Mouse (Mus musculus): ENCODE data around the gene Gsg1. TPM values are rescaled to one million over a fixed set of nuclear protein-coding genes. Genes with fewer than 3 reads are reported as not detected.

Gene Gsg1
- polyA plus RNA-seq, 1 experiment from 2014 or later = 0.59 TPM

DNA sequence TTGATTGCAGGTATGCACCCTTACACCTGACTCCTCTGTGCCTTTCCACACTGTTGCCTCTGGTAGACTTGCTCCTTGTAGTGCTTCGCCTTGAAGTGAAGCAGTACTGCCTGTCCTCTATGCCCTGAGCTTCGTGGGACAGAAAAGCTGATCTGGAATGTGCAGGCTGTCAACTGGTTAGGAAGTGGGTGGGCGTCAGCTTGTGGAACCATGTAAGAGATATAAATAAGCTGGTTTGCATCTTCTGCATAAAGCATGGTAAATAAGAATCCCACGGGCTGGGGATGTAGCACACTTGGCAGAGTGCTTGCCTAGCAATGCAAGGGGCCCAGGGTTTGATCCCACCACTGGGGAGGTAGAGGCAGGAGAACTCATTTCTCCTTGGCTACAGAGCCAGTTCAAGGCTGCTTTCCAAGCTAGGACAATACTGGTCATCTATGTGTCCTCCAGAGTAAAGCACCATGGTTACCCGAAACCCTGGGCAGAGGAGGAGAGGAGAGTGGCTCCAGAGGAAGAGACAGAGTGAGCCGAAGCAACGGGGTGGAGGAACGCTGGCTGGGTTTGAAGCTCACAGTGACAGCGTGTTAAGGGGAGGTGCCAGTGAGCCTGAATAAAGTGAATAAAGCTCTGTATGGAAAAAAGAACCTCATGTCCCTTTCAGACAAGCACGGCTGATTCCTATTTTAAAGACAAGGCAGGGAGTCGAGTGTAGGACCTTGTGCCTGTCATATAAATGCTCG, 21.5 kb downstream of the Gsg1 start:
- Histone ChIP-seq H3K4me3 (replicated peaks) (no peak overlapping the region), H3K4me2 (no peak overlapping the region), H3K9me3 (replicated peaks) (no peaks in the 10 kb centered on the region), H3K4me1 (no peaks in the 10 kb centered on the region), H3K9ac (replicated peaks) (no peak overlapping the region), H3K27me3 (replicated peaks) (no peaks in the 10 kb centered on the region), H3K27ac (replicated peaks) (no peak overlapping the region), H3K36me3 (peaks cover 82% of the 10 kb centered on the region)
- 61% methylated on average over 12 of the region's 12 CpGs for WGBS
- ATAC-seq (ENCODE audit: low FRiP score) = no peak

- Histone ChIP-seq H3K27ac (replicated peaks) (no peak overlapping the region), H3K9ac (replicated peaks) (no peak overlapping the region), H3K27me3 (replicated peaks) (no peaks in the 10 kb centered on the region), H3K4me3 (replicated peaks) (no peak overlapping the region), H3K4me2 (no peak overlapping the region), H3K36me3 (peaks cover 79% of the 10 kb centered on the region), H3K4me1 (no peaks in the 10 kb centered on the region), H3K9me3 (replicated peaks) (no peaks in the 10 kb centered on the region)
- no peak for ATAC-seq (ENCODE audit: low FRiP score)
- 81% methylated on average over 6 of the region's 6 CpGs for WGBS
These were observed 23.6 kb downstream of the Gsg1 start for GRCm38 (mm10) chr6:135230586-135230985.

DNA sequence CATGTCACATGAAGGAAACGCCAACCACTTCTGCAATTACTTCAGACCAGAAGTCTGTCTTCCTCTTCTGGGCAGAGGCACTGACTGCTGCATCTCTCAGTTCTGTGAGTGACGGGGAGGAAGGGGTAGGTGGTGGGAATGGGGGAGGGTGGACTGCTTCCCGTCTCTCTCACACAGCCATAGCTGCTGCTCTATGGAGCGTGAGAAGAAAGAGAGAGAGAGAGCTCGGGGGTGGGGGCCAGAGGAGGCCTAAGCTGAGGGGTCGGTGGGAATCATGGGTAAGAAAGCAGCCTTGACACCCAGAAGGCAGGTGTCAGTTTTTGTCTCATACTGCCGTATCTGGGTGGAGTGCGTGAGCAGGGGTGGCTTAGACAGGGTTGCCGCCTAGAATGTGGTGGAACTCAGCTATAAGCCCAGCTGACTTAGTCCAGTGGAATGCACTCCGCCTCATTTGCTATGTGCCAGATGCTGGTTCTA, 25.6 kb downstream of the Gsg1 start:
- Histone ChIP-seq H3K9ac (replicated peaks) (no peak overlapping the region), H3K4me3 (replicated peaks) (no peak overlapping the region), H3K27ac (replicated peaks) (no peak overlapping the region), H3K9me3 (replicated peaks) (no peaks in the 10 kb centered on the region), H3K4me1 (peaks cover 6% of the 10 kb centered on the region), H3K4me2 (no peak overlapping the region), H3K27me3 (replicated peaks) (no peaks in the 10 kb centered on the region), H3K36me3 (peaks cover 61% of the 10 kb centered on the region)
- 52% methylated on average over 10 of the region's 10 CpGs for WGBS
- no peak for ATAC-seq (ENCODE audit: low FRiP score)

DNA sequence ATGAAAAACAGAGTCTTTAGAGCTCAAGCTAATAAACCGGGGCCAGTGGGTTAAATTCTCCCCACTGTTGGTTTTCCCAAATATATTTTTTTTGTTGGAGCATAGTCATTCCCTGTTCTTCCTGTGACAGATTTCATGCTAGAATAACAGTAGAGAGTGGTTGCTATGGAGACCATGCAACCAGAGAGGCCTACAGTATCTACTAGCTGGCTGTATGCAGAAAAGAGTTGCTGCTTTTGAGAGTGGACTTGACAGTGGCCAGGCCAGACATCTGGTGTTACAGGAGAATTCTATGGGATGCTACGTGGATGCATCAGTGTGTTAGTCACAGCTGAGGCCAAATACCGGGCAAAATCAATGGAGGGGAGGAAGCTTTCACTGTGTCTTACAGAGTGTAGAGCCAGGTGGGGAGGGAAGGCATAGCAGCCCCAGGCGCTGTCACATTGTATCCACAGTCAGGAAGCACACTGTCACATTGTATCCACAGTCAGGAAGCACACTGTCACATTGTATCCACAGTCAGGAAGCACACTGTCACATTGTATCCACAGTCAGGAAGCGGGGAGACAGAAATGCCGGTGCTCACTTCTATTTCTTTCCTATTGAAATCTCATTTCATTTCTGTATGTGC, 30.2 kb downstream of the Gsg1 start:
- ATAC-seq (ENCODE audit: low FRiP score) = peak; percentile 74
- peaks cover 45% of the 10 kb centered on the region for H3K36me3 ChIP-seq
- peak overlapping the region; percentile 49; the same call in 1 of the 2 replicates for H3K27ac ChIP-seq (replicated peaks)
- no peak overlapping the region for H3K9ac ChIP-seq (replicated peaks)
- H3K4me2 ChIP-seq = no peak overlapping the region
- H3K4me3 ChIP-seq (replicated peaks) = no peak overlapping the region
- no peaks in the 10 kb centered on the region for H3K9me3 ChIP-seq (replicated peaks)
- no peaks in the 10 kb centered on the region for H3K27me3 ChIP-seq (replicated peaks)
- 60% methylated on average over 6 of the region's 6 CpGs for WGBS
- H3K4me1 ChIP-seq = peaks cover 8% of the 10 kb centered on the region

- peaks cover 50% of the 10 kb centered on the region for H3K36me3 ChIP-seq
- peaks cover 16% of the 10 kb centered on the region for H3K4me1 ChIP-seq
- H3K9me3 ChIP-seq (replicated peaks) = no peaks in the 10 kb centered on the region
- H3K27me3 ChIP-seq (replicated peaks) = no peaks in the 10 kb centered on the region
- ATAC-seq (ENCODE audit: low FRiP score) = no peak
- H3K27ac ChIP-seq (replicated peaks) = no peak overlapping the region
- no peak overlapping the region for H3K4me2 ChIP-seq
- WGBS = 89% methylated on average over 5 of the region's 5 CpGs
- no peak overlapping the region for H3K4me3 ChIP-seq (replicated peaks)
- H3K9ac ChIP-seq (replicated peaks) = no peak overlapping the region
These were observed 34.2 kb downstream of the Gsg1 start for GRCm38 (mm10) chr6:135219916-135220315.

GRCm38 (mm10) chr6:135218330-135218729, 35.8 kb downstream of the Gsg1 start:
- Histone ChIP-seq H3K4me3 (replicated peaks) (no peak overlapping the region), H3K27me3 (replicated peaks) (no peaks in the 10 kb centered on the region), H3K27ac (replicated peaks) (no peak overlapping the region), H3K4me2 (no peak overlapping the region), H3K36me3 (peaks cover 64% of the 10 kb centered on the region), H3K9me3 (replicated peaks) (no peaks in the 10 kb centered on the region), H3K9ac (replicated peaks) (no peak overlapping the region), H3K4me1 (peaks cover 8% of the 10 kb centered on the region; the same call in 1 of the 2 replicates)
- ATAC-seq (ENCODE audit: low FRiP score) = no peak
- WGBS = 69% methylated on average over 8 of the region's 8 CpGs

DNA sequence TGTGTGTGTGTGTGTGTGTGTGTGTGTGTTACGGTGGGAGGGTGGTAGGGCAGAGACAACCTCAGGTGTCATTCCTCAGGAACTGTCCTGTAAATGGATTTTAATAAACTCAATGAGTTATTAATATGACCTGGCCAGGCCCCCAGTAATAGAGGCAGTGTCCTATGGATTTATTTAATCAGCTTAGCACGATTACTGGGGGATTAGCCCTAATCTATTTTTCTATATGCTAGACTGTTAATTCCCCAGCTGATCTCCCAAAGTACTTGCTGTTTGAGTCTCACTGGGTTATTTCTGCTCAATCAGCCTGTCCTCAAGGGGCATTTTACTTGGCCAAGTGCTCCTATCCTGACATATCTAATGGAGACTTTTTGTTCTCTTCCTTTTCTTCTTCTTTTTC, 41.5 kb downstream of the Gsg1 start:
- Histone ChIP-seq H3K36me3 (peaks cover 56% of the 10 kb centered on the region), H3K9me3 (replicated peaks) (no peaks in the 10 kb centered on the region), H3K27me3 (replicated peaks) (no peaks in the 10 kb centered on the region), H3K4me2 (no peak overlapping the region), H3K4me3 (replicated peaks) (no peak overlapping the region), H3K9ac (replicated peaks) (no peak overlapping the region), H3K4me1 (no peaks in the 10 kb centered on the region), H3K27ac (replicated peaks) (no peak overlapping the region)
- ATAC-seq (ENCODE audit: low FRiP score) = no peak
- 76% methylated on average over 1 of the region's 2 CpGs for WGBS

DNA sequence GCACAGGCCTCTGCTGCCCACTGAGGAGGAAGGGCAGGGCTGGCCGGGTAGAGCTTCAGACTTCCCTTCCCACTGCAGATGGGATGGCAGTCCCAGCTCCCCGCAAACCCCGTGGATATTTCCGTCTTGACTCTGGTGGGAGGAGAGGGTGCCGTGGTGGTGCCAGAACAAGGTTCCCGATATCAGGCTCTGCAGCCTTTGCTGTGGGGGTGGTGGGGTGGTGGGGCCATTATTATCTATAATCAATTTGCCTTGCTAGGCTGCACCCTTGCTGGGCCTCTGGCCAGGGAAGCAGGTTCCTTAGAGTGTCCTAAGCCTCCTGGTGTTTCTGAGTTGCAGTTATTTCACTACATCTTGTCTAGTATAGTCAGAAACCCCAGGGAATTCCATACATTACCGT, 43.0 kb downstream of the Gsg1 start:
- peaks cover 45% of the 10 kb centered on the region for H3K36me3 ChIP-seq
- 75% methylated on average over 7 of the region's 7 CpGs for WGBS

GRCm38 (mm10) chr6:135206909-135207308, 47.2 kb downstream of the Gsg1 start:
- Histone ChIP-seq H3K9me3 (replicated peaks) (no peaks in the 10 kb centered on the region), H3K27ac (replicated peaks) (0 out of 2 replicates have a peak overlapping the region, but pooled peaks have one; percentile 13), H3K4me1 (peaks cover 3% of the 10 kb centered on the region; the same call in 1 of the 2 replicates), H3K36me3 (peaks cover 18% of the 10 kb centered on the region), H3K4me3 (replicated peaks) (no peak overlapping the region), H3K9ac (replicated peaks) (no peak overlapping the region), H3K27me3 (replicated peaks) (no peaks in the 10 kb centered on the region), H3K4me2 (no peak overlapping the region)
- ATAC-seq (ENCODE audit: low FRiP score) = no peak
- WGBS = 29% methylated on average over 8 of the region's 8 CpGs

More for the DNA sequence above, 43.0 kb downstream of the Gsg1 start:
- Histone ChIP-seq H3K9me3 (replicated peaks) (no peaks in the 10 kb centered on the region), H3K9ac (replicated peaks) (no peak overlapping the region), H3K4me3 (replicated peaks) (no peak overlapping the region), H3K27me3 (replicated peaks) (no peaks in the 10 kb centered on the region), H3K4me1 (no peaks in the 10 kb centered on the region), H3K4me2 (no peak overlapping the region), H3K27ac (replicated peaks) (no peak overlapping the region)
- ATAC-seq (ENCODE audit: low FRiP score) = no peak

GRCm38 (mm10) chr6:135205802-135206201, 48.3 kb downstream of the Gsg1 start:
- WGBS = 85% methylated on average over 4 of the region's 4 CpGs
- H3K27me3 ChIP-seq (replicated peaks) = no peaks in the 10 kb centered on the region
- no peak overlapping the region for H3K9ac ChIP-seq (replicated peaks)
- no peak overlapping the region for H3K4me3 ChIP-seq (replicated peaks)
- peaks cover 6% of the 10 kb centered on the region for H3K4me1 ChIP-seq
- H3K36me3 ChIP-seq = peaks cover 13% of the 10 kb centered on the region; the same call in 1 of the 2 replicates
- no peak for ATAC-seq (ENCODE audit: low FRiP score)
- no peaks in the 10 kb centered on the region for H3K9me3 ChIP-seq (replicated peaks)
- no peak overlapping the region for H3K27ac ChIP-seq (replicated peaks)
- H3K4me2 ChIP-seq = no peak overlapping the region

- ATAC-seq (ENCODE audit: low FRiP score) = no peak
- Histone ChIP-seq H3K27ac (replicated peaks) (no peak overlapping the region), H3K4me1 (peaks cover 16% of the 10 kb centered on the region)
These were observed 49.3 kb downstream of the Gsg1 start for GRCm38 (mm10) chr6:135204869-135205268.

GRCm38 (mm10) chr6:135203737-135204136, 50.4 kb downstream of the Gsg1 start:
- no peaks in the 10 kb centered on the region for H3K9me3 ChIP-seq (replicated peaks)
- no peak overlapping the region for H3K4me3 ChIP-seq (replicated peaks)
- 75% methylated on average over 6 of the region's 6 CpGs for WGBS
- H3K4me2 ChIP-seq = no peak overlapping the region
- peak; percentile 60 for ATAC-seq (ENCODE audit: low FRiP score)
- no peaks in the 10 kb centered on the region for H3K27me3 ChIP-seq (replicated peaks)
- peaks cover 27% of the 10 kb centered on the region for H3K4me1 ChIP-seq
- no peak overlapping the region for H3K9ac ChIP-seq (replicated peaks)
- H3K27ac ChIP-seq (replicated peaks) = peak overlapping the region; percentile 56
- no peaks in the 10 kb centered on the region for H3K36me3 ChIP-seq

More at GRCm38 (mm10) chr6:135204869-135205268, 49.3 kb downstream of the Gsg1 start:
- H3K4me2 ChIP-seq = no peak overlapping the region
- H3K27me3 ChIP-seq (replicated peaks) = no peaks in the 10 kb centered on the region
- WGBS = 68% methylated on average over 4 of the region's 4 CpGs
- H3K36me3 ChIP-seq = peaks cover 8% of the 10 kb centered on the region; the same call in 1 of the 2 replicates
- no peak overlapping the region for H3K4me3 ChIP-seq (replicated peaks)
- no peaks in the 10 kb centered on the region for H3K9me3 ChIP-seq (replicated peaks)
- H3K9ac ChIP-seq (replicated peaks) = no peak overlapping the region
